Mouse (Mus musculus) E14TG2a.4 (cell line): ENCODE measurements around the gene Mef2d.

Experiments used
- CTCF ChIP-seq: conservative IDR thresholded peaks from 2 replicates; pipeline ENCODE4 v1.5.1; 2014; ENCODE audit warnings: low read length
- NANOG ChIP-seq: IDR thresholded peaks from 2 replicates; pipeline ENCODE4 v1.6.1; 2014; ENCODE audit warnings: borderline replicate concordance, low read length, mixed read lengths
- POU5F1 ChIP-seq: IDR thresholded peaks from 2 replicates; pipeline ENCODE4 v1.6.1; 2014; ENCODE audit warnings: low read length, borderline replicate concordance

GRCm38 (mm10) chr3:88126181-88126580 is 16.0 kb upstream of the Mef2d start:
- TF ChIP-seq CTCF (no peak), POU5F1 (no peak), NANOG (no peak)
